Mouse (Mus musculus): ENCODE data around the gene Ank3.

DNA sequence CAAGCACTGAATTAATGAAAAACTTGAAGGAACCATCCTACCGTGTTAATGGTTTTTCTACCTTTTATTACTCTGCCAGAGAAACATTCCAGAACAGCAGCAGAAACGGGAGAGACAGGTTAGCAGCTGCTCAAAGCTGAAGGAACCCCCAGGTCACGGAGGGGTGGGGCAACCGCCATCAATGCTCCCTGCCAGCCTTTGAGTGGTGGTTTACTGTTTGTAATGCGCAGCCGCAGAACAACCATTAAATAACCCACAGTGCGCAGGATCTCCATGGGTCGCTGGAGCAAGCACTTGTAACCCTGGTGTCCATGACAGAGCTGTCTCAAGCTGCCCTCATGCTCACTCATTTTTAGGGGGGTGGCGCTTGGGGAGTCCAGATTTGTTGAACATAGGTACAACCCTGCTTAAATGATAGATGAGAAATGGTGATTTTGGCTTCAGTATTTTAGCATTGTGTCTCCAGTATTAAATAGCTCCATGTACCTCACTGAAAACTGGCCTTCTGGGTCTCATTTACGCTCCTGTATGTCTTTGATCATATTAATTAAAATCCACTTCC, 133.7 kb downstream of the Ank3 start:
- TF ChIP-seq ELF1 (IDR thresholded peaks at IDR 0.05; ENCODE audit: low read depth, low read length) (no peak), E2F4 (IDR thresholded peaks at IDR 0.05; ENCODE audit: borderline replicate concordance, low read depth, low read length) (no peak), RAD21 (IDR thresholded peaks at IDR 0.05; ENCODE audit: low read depth, low read length) (no peak), HCFC1 (IDR thresholded peaks at IDR 0.05; ENCODE audit: low read depth, low read length) (no peak), CTCF (IDR thresholded peaks at IDR 0.05 in 2 of 3, conservative IDR thresholded peaks at IDR 0.05 in 1 of 3; ENCODE audit: control insufficient read depth in 1 of 3, insufficient read depth in 1 of 3, low read depth in 2 of 3, low read length in 3 of 3, poor library complexity in 1 of 3, severe bottlenecking in 1 of 3) (no peak), MEF2A (IDR thresholded peaks at IDR 0.05; ENCODE audit: extremely low read depth, insufficient replicate concordance, low read depth, low read length, poor library complexity, severe bottlenecking) (no peak), MYC (IDR thresholded peaks at IDR 0.05; ENCODE audit: low read depth, low read length) (no peak), TAL1 (IDR thresholded peaks at IDR 0.05; ENCODE audit: low read length) (no peak), POLR2A (IDR thresholded peaks at IDR 0.05; ENCODE audit: control insufficient read depth in 1 of 2, insufficient read depth in 1 of 2, low read depth in 1 of 2, low read length in 2 of 2, poor library complexity in 1 of 2) (no peak), SMC3 (IDR thresholded peaks at IDR 0.05; ENCODE audit: low read depth, low read length) (no peak), CHD2 (IDR thresholded peaks at IDR 0.05; ENCODE audit: low read length) (no peak), MAFK (IDR thresholded peaks at IDR 0.05; ENCODE audit: borderline replicate concordance, low read depth, low read length) (no peak), MYB (IDR thresholded peaks at IDR 0.05; ENCODE audit: low read depth, low read length) (no peak), TCF12 (IDR thresholded peaks at IDR 0.05; ENCODE audit: low read depth, low read length) (no peak)

All from MEL (cell line).